Mouse (Mus musculus) heart, embryonic 14.5 days (tissue): ENCODE data around the gene Liph. TPM values are rescaled to one million over a fixed set of nuclear protein-coding genes. Genes with fewer than 3 reads are reported as not detected.

Experiments used
- polyA plus RNA-seq: library from polyadenylated mRNA; unstranded; fragments of >200 nt; fragmentation: Nextera tagmentation; extraction: Ambion mirVana; gene quantifications from 2 replicates; pipeline ENCODE4 v1.2.1, GENCODE M21; 2014

Gene Liph
- polyA plus RNA-seq, 1 experiment from 2014 or later, result 0.20 TPM

Other genes starting within 250 kb of the Liph start
- gene Ehhadh, start 207.9 kb downstream of the Liph start, polyA plus RNA-seq, result 2.8 and 3.1 TPM in 2 replicates
- 0.80 and 0.92 TPM in 2 replicates for gene Map3k13, start 201.3 kb downstream of the Liph start, polyA plus RNA-seq
- 52.2 and 52.6 TPM in 2 replicates for gene Tmem41a, start 48.1 kb downstream of the Liph start, polyA plus RNA-seq
- 28.8 and 29.3 TPM in 2 replicates for gene Senp2, start 13.8 kb upstream of the Liph start, polyA plus RNA-seq
- gene Igf2bp2, start 167.6 kb upstream of the Liph start, polyA plus RNA-seq, result 45.1 and 47.6 TPM in 2 replicates